ENCODE assay signal across 9 mouse cellular contexts in genomic region chr5:115470766-115471531, GRCm38 (mm10). TPM values are rescaled to one million over a fixed set of nuclear protein-coding genes. Genes with fewer than 3 reads are reported as not detected.
DNase-seq lines count a peak whose midpoint lies in the region; ATAC-seq and TF ChIP-seq lines count a peak whose summit lies in the region.
"Had no signal": no experiment of that assay in that cellular context is flagged by ENCODE, and none has a peak within 500 bp of the region (broad histone marks: within the 10 kb centered on the region; RNA-seq: fewer than 3 reads in every experiment).

No protein-coding gene starts in this region.

- peak; percentile 74 for ATAC-seq in common myeloid progenitor, adult 5-6 weeks (replicated peaks; ENCODE audit: low read depth, poor library complexity, severe bottlenecking)
- ATAC-seq in hindbrain, embryonic 12.5 days (ENCODE audit: low FRiP score): 0 out of 2 replicates have a peak, but pooled peaks have one; percentile 32
- ATAC-seq in liver, embryonic 13.5 days (ENCODE audit: low read depth): no peak

- no peak overlapping the region for H3K9ac ChIP-seq in liver, adult 2 months (ENCODE audit: low read depth, low read length)
- no peak overlapping the region for H3K9ac ChIP-seq in hindbrain, embryonic 12.5 days
- no peak overlapping the region for H3K9ac ChIP-seq in liver, embryonic 13.5 days

- peak overlapping the region; percentile 19; the same call in 1 of the 2 replicates for H3K4me2 ChIP-seq in hindbrain, embryonic 12.5 days (replicated peaks)
- peak overlapping the region; percentile 12 for H3K4me2 ChIP-seq in liver, embryonic 13.5 days

- peak; percentile 77; the same call in 1 of the 2 replicates for TF ChIP-seq CTCF in liver, adult 2 months (IDR thresholded peaks at IDR 0.05; ENCODE audit: low read depth, low read length)

- no peak for TF ChIP-seq POLR2A in liver, adult 2 months (IDR thresholded peaks at IDR 0.05; ENCODE audit: extremely low read depth, insufficient read depth, low read length)

- H3K27me3 ChIP-seq in liver, adult 2 months (ENCODE audit: control insufficient read depth, insufficient read depth, low read length): no peaks in the 10 kb centered on the region
- H3K27me3 ChIP-seq in hindbrain, embryonic 12.5 days: peaks cover 3% of the 10 kb centered on the region; the same call in 1 of the 2 replicates
- peaks cover 21% of the 10 kb centered on the region; the same call in 1 of the 2 replicates for H3K27me3 ChIP-seq in liver, embryonic 13.5 days

- no peak overlapping the region for H3K27ac ChIP-seq in liver, adult 2 months (replicated peaks; ENCODE audit: insufficient read depth, low read depth, low read length)
- H3K27ac ChIP-seq in hindbrain, embryonic 12.5 days: no peak overlapping the region
- H3K27ac ChIP-seq in liver, embryonic 13.5 days: no peak overlapping the region

- no peaks in the 10 kb centered on the region for H3K79me2 ChIP-seq in liver, adult 2 months (ENCODE audit: control insufficient read depth, insufficient read depth, low read length)

- DNase-seq in adrenal gland, adult 18-20 months (ENCODE audit: low spot score in 2 of 2): peak; percentile 59 to 66
- DNase-seq in adrenal gland, postnatal 4 days (ENCODE audit: low spot score in 2 of 2): no peak
- DNase-seq in liver, adult 2 months (ENCODE audit: extremely low read depth, low read depth, low spot score): no peak
- DNase-seq in liver: no peak
- DNase-seq in liver, embryonic 13.5 days: no peak
- peak; percentile 66 for DNase-seq in retina, postnatal 1 day

- no peak overlapping the region for H3K4me3 ChIP-seq in liver, adult 2 months (ENCODE audit: insufficient read depth, low read depth, low read length)
- no peak overlapping the region for H3K4me3 ChIP-seq in hindbrain, embryonic 12.5 days
- no peak overlapping the region for H3K4me3 ChIP-seq in liver, embryonic 13.5 days (replicated peaks)

- no peaks in the 10 kb centered on the region for H3K4me1 ChIP-seq in liver, adult 2 months (ENCODE audit: control insufficient read depth, insufficient read depth, low read length)
- peaks cover 9% of the 10 kb centered on the region for H3K4me1 ChIP-seq in hindbrain, embryonic 12.5 days
- peaks cover 22% of the 10 kb centered on the region for H3K4me1 ChIP-seq in liver, embryonic 13.5 days (replicated peaks)

- H3K36me3 ChIP-seq in liver, adult 2 months (ENCODE audit: control insufficient read depth, insufficient read depth, low read length): no peaks in the 10 kb centered on the region
- H3K36me3 ChIP-seq in hindbrain, embryonic 12.5 days: no peaks in the 10 kb centered on the region
- no peaks in the 10 kb centered on the region for H3K36me3 ChIP-seq in liver, embryonic 13.5 days

- WGBS in liver, adult 2 months: 33% methylated on average over 20 of the region's 20 CpGs
- WGBS in hindbrain, embryonic 12.5 days: 35% methylated on average over 20 of the region's 20 CpGs
- WGBS in liver, embryonic 13.5 days (ENCODE audit: insufficient replicate concordance): 30% methylated on average over 20 of the region's 20 CpGs

- no peaks in the 10 kb centered on the region for H3K9me3 ChIP-seq in hindbrain, embryonic 12.5 days (replicated peaks)
- H3K9me3 ChIP-seq in liver, embryonic 13.5 days (replicated peaks): no peaks in the 10 kb centered on the region

RNA-seq across cellular contexts. Expression of gene Pla2g1b, which starts 4.9 kb away (rescaled TPM):
- total RNA-seq in adrenal gland, adult 18-20 months (2021): not detected
- total RNA-seq in adrenal gland, postnatal 4 days (2021): 10 to 100 TPM in 1 of 2 experiments, not detected in 1; 13.7 TPM
- total RNA-seq in liver, adult 2 months (2014; rRNA removed): 0.40 and 2.7 TPM in 2 replicates
- not detected in 2 replicates for polyA plus RNA-seq in liver, adult 2 months (2012; rRNA removed)
- total RNA-seq in common myeloid progenitor, adult 5-6 weeks (2017): not detected in 2 replicates
- not detected in 2 replicates for polyA plus RNA-seq in hindbrain, embryonic 12.5 days (2016; fragmentation: Nextera tagmentation; extraction: Ambion mirVana)
- polyA plus RNA-seq in liver, embryonic 13.5 days (2015; fragmentation: Nextera tagmentation; extraction: Ambion mirVana): 0.35 TPM in 1 of 2 replicates, not detected in the other
- total RNA-seq: layer of hippocampus, adult 18-20 months had no signal

RNA-seq across cellular contexts. Expression of gene Sirt4, which starts 13.6 kb away (rescaled TPM):
- total RNA-seq in adrenal gland, adult 18-20 months (2021): 10 to 100 TPM; 18.1 to 21.2 TPM
- total RNA-seq in adrenal gland, postnatal 4 days (2021): 10 to 100 TPM; 29.9 to 31.3 TPM
- 11.5 and 15.0 TPM in 2 replicates for total RNA-seq in liver, adult 2 months (2014; rRNA removed)
- polyA plus RNA-seq in liver, adult 2 months (2012; rRNA removed): 26.1 and 26.6 TPM in 2 replicates
- total RNA-seq in common myeloid progenitor, adult 5-6 weeks (2017): 3.6 and 14.3 TPM in 2 replicates
- 23.1 and 24.7 TPM in 2 replicates for polyA plus RNA-seq in hindbrain, embryonic 12.5 days (2016; fragmentation: Nextera tagmentation; extraction: Ambion mirVana)
- 5.6 and 6.1 TPM in 2 replicates for polyA plus RNA-seq in liver, embryonic 13.5 days (2015; fragmentation: Nextera tagmentation; extraction: Ambion mirVana)

RNA-seq across cellular contexts. Expression of gene Pxn, which starts 35.5 kb away (rescaled TPM):
- 10 to 100 TPM; 34.1 to 42.2 TPM for total RNA-seq in adrenal gland, adult 18-20 months (2021)
- 10 to 100 TPM; 77.6 to 82.4 TPM for total RNA-seq in adrenal gland, postnatal 4 days (2021)
- 10.5 and 15.2 TPM in 2 replicates for total RNA-seq in liver, adult 2 months (2014; rRNA removed)
- 33.6 and 40.2 TPM in 2 replicates for polyA plus RNA-seq in liver, adult 2 months (2012; rRNA removed)
- 31.2 and 72.4 TPM in 2 replicates for total RNA-seq in common myeloid progenitor, adult 5-6 weeks (2017)
- polyA plus RNA-seq in hindbrain, embryonic 12.5 days (2016; fragmentation: Nextera tagmentation; extraction: Ambion mirVana): 34.0 and 39.2 TPM in 2 replicates
- polyA plus RNA-seq in liver, embryonic 13.5 days (2015; fragmentation: Nextera tagmentation; extraction: Ambion mirVana): 11.1 and 14.5 TPM in 2 replicates

RNA-seq across cellular contexts. Expression of gene Msi1, which starts 41.5 kb away (rescaled TPM):
- 10 to 100 TPM; 12.4 to 20.8 TPM for total RNA-seq in adrenal gland, adult 18-20 months (2021)
- 10 to 100 TPM; 27.0 to 33.2 TPM for total RNA-seq in adrenal gland, postnatal 4 days (2021)
- not detected in 2 replicates for total RNA-seq in liver, adult 2 months (2014; rRNA removed)
- polyA plus RNA-seq in liver, adult 2 months (2012; rRNA removed): 0.09 and 0.35 TPM in 2 replicates
- not detected in 2 replicates for total RNA-seq in common myeloid progenitor, adult 5-6 weeks (2017)
- polyA plus RNA-seq in hindbrain, embryonic 12.5 days (2016; fragmentation: Nextera tagmentation; extraction: Ambion mirVana): 128 and 131 TPM in 2 replicates
- 0.83 and 1.4 TPM in 2 replicates for polyA plus RNA-seq in liver, embryonic 13.5 days (2015; fragmentation: Nextera tagmentation; extraction: Ambion mirVana)

Comparison
In these comparisons a context has a peak if more than half of its experiments do, and no peak if none do; other contexts are left out.
1. DNase-seq: peak in adrenal gland, adult 18-20 months (2 of 2) and retina, postnatal 1 day (single experiment); none in adrenal gland, postnatal 4 days (0 of 2), liver, adult 2 months (single experiment), liver (single experiment) and liver, embryonic 13.5 days (single experiment).